Mouse (Mus musculus): ENCODE results near the gene Shh. TPM values are rescaled to one million over a fixed set of nuclear protein-coding genes. Genes with fewer than 3 reads are reported as not detected.

The Shh gene
- total and polyA plus RNA-seq, 3 experiments = not detected

- Histone ChIP-seq H3K9ac (ENCODE audit: insufficient read depth, low read depth) (no peak overlapping the region), H3K9me3 (replicated peaks; ENCODE audit: low read length) (no peaks in the 10 kb centered on the region), H3K79me2 (replicated peaks; ENCODE audit: control insufficient read depth, extremely low read depth, insufficient read depth, poor library complexity, severe bottlenecking) (no peaks in the 10 kb centered on the region), H3K36me3 (replicated peaks in 1 of 2; ENCODE audit: control insufficient read depth in 1 of 2, insufficient read depth in 1 of 2, low read length in 1 of 2) (no peaks in the 10 kb centered on the region), H3K4me3 (replicated peaks in 1 of 3; ENCODE audit: low read depth in 2 of 3, low read length in 2 of 3, poor library complexity in 1 of 3) (no peak overlapping the region), H3K27me3 (replicated peaks) (peaks cover 19% of the 10 kb centered on the region), H3K27ac (ENCODE audit: insufficient read depth, low read depth) (no peak overlapping the region), H3K4me1 (ENCODE audit: control insufficient read depth in 1 of 2, insufficient read depth in 2 of 2) (peaks cover 0 to 3% of the 10 kb centered on the region in 2 experiments; a peak in 1 of 4 replicates), H3K4me2 (ENCODE audit: insufficient read depth, low read depth, poor library complexity, severe bottlenecking) (no peak overlapping the region)
- TF ChIP-seq PAX5 (IDR thresholded peaks at IDR 0.05; ENCODE audit: low read length) (no peak), IRF4 (IDR thresholded peaks at IDR 0.05; ENCODE audit: low read depth, low read length) (no peak), MAZ (IDR thresholded peaks at IDR 0.05; ENCODE audit: low read depth, low read length) (no peak), POLR2AphosphoS2 (IDR thresholded peaks at IDR 0.05; ENCODE audit: low read depth, low read length) (no peak), ZNF384 (IDR thresholded peaks at IDR 0.05; ENCODE audit: low read depth, low read length) (no peak), NRF1 (IDR thresholded peaks at IDR 0.05; ENCODE audit: low read depth, low read length) (no peak), MEF2A (IDR thresholded peaks at IDR 0.05; ENCODE audit: borderline replicate concordance, low read depth, low read length) (no peak)
- no peak for DNase-seq (ENCODE audit: extremely low read depth)
- in situ Hi-C loops (cut with MboI; ENCODE audit: low pct_ligation_motif_present, low pct_unique_long_range_greater_than_20kb, low sequenced_read_pairs) = loop anchor here (25.0 kb wide), 2 partner anchors 564 to 814 kb away; no protein-coding TSS in a partner anchor
- dilution Hi-C loops (cut with MboI; ENCODE audit: extremely low pct_ligation_motif_present, extremely low pct_unique_long_range_greater_than_20kb, low sequenced_read_pairs) = no loop called here
Measured at GRCm38 (mm10) chr5:28473556-28473955, 6.5 kb upstream of the Shh start.

GRCm38 (mm10) chr5:28469525-28470202 is 2.6 kb upstream of the Shh start:
- dilution Hi-C loops (cut with MboI; ENCODE audit: extremely low pct_ligation_motif_present, extremely low pct_unique_long_range_greater_than_20kb, low sequenced_read_pairs) (no loop called here), in situ Hi-C loops (cut with MboI; ENCODE audit: low pct_ligation_motif_present, low pct_unique_long_range_greater_than_20kb, low sequenced_read_pairs) (loop anchor here (25.0 kb wide), 2 partner anchors 568 to 818 kb away; no protein-coding TSS in a partner anchor)
- TF ChIP-seq USF2 (conservative IDR thresholded peaks at IDR 0.05; ENCODE audit: low read depth, low read length) = no peak
- no peak for TF ChIP-seq MAFK (IDR thresholded peaks at IDR 0.05; ENCODE audit: insufficient replicate concordance, low read length)
- TF ChIP-seq ELF1 (IDR thresholded peaks at IDR 0.05; ENCODE audit: low read depth, low read length) = no peak
- TF ChIP-seq MXI1 (IDR thresholded peaks at IDR 0.05; ENCODE audit: low read depth, low read length) = no peak
- peak; percentile 55 for TF ChIP-seq RAD21 (IDR thresholded peaks at IDR 0.05; ENCODE audit: low read depth, low read length)
- TF ChIP-seq HCFC1 (IDR thresholded peaks at IDR 0.05; ENCODE audit: low read depth, low read length) = no peak
- no peak for TF ChIP-seq TBP (conservative IDR thresholded peaks at IDR 0.05; ENCODE audit: low read depth, low read length)
- TF ChIP-seq PAX5 (IDR thresholded peaks at IDR 0.05; ENCODE audit: low read length) = no peak
- TF ChIP-seq ZMIZ1 (IDR thresholded peaks at IDR 0.05; ENCODE audit: low read depth, low read length) = no peak
- no peak for TF ChIP-seq POLR2AphosphoS2 (IDR thresholded peaks at IDR 0.05; ENCODE audit: low read depth, low read length)
- no peak for TF ChIP-seq NELFE (IDR thresholded peaks at IDR 0.05; ENCODE audit: low read depth, low read length)
- TF ChIP-seq SMC3 (IDR thresholded peaks at IDR 0.05; ENCODE audit: low read depth, low read length) = peak; percentile 44
- no peak for TF ChIP-seq CHD1 (IDR thresholded peaks at IDR 0.05; ENCODE audit: low read depth, low read length)
- TF ChIP-seq JUND (conservative IDR thresholded peaks at IDR 0.05; ENCODE audit: low read depth, low read length) = no peak
- no peak for TF ChIP-seq EP300 (IDR thresholded peaks at IDR 0.05; ENCODE audit: low read length)
- TF ChIP-seq ZC3H11A (IDR thresholded peaks at IDR 0.05; ENCODE audit: low read depth, low read length) = no peak
- no peak for TF ChIP-seq MYC (IDR thresholded peaks at IDR 0.05; ENCODE audit: low read depth, low read length)
- TF ChIP-seq E2F4 (IDR thresholded peaks at IDR 0.05; ENCODE audit: insufficient replicate concordance, low read depth, low read length) = no peak
- no peak for TF ChIP-seq ZNF384 (IDR thresholded peaks at IDR 0.05; ENCODE audit: low read depth, low read length)
- TF ChIP-seq GABPA (IDR thresholded peaks at IDR 0.05; ENCODE audit: insufficient replicate concordance, low read depth, low read length) = no peak
- TF ChIP-seq CTCF (conservative IDR thresholded peaks at IDR 0.05 in 1 of 2, IDR thresholded peaks at IDR 0.05 in 1 of 2; ENCODE audit: low read depth in 2 of 2, low read length in 2 of 2) = peak; percentile 19 to 62; a peak in 2 of 4 replicates
- TF ChIP-seq USF1 (IDR thresholded peaks at IDR 0.05; ENCODE audit: low read depth, low read length) = no peak
- H3K27me3 ChIP-seq (replicated peaks) = peaks cover 20% of the 10 kb centered on the region
- no peaks in the 10 kb centered on the region for H3K36me3 ChIP-seq (replicated peaks in 1 of 2; ENCODE audit: control insufficient read depth in 1 of 2, insufficient read depth in 1 of 2, low read length in 1 of 2)
- peak; percentile 24 for DNase-seq (ENCODE audit: extremely low read depth)
- no peak overlapping the region for H3K9ac ChIP-seq (ENCODE audit: insufficient read depth, low read depth)
- no peaks in the 10 kb centered on the region for H3K79me2 ChIP-seq (replicated peaks; ENCODE audit: control insufficient read depth, extremely low read depth, insufficient read depth, poor library complexity, severe bottlenecking)
- no peak overlapping the region for H3K4me2 ChIP-seq (ENCODE audit: insufficient read depth, low read depth, poor library complexity, severe bottlenecking)
- no peak overlapping the region for H3K4me3 ChIP-seq (replicated peaks in 1 of 3; ENCODE audit: low read depth in 2 of 3, low read length in 2 of 3, poor library complexity in 1 of 3)
- peaks cover under 1% of the 10 kb centered on the region for H3K9me3 ChIP-seq (replicated peaks; ENCODE audit: low read length)
- no peaks in the 10 kb centered on the region for H3K4me1 ChIP-seq (ENCODE audit: control insufficient read depth in 1 of 2, insufficient read depth in 2 of 2)
- H3K27ac ChIP-seq (ENCODE audit: insufficient read depth, low read depth) = no peak overlapping the region

Data from CH12.LX (cell line).